Mouse (Mus musculus) cerebral cortex, adult 2 months (tissue): ENCODE results near the gene Hsd11b2.

Experiments
- WGBS: fragments of 180-500 bp; shearing (Covaris S2); methylation state at CpG from one replicate; pipeline ENCODE4 v1.1.7; 2018; 5-methylcytosine and 5-hydroxymethylcytosine counted together

Hsd11b2 gene

DNA sequence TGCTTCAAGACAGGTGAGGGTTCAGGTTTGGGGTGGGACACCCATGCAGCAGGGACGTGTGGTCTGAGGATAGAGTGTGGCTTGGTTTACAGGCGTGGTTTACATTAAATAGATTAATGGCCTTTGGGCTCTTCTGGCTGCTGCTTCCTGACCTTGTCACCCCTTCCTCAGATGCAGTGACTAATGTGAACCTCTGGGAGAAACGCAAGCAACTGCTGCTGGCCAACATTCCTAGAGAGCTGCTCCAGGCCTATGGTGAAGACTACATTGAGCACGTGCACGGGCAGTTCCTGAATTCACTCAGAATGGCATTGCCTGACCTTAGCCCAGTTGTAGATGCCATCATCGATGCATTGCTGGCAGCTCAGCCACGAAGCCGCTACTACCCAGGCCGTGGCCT is 4.3 kb downstream of the Hsd11b2 start:
- WGBS: 91% methylated on average over 9 of the region's 9 CpGs

GRCm38 (mm10) chr8:105527110-105527509 is 8.6 kb downstream of the Hsd11b2 start:
- WGBS: 89% methylated on average over 2 of the region's 2 CpGs

DNA sequence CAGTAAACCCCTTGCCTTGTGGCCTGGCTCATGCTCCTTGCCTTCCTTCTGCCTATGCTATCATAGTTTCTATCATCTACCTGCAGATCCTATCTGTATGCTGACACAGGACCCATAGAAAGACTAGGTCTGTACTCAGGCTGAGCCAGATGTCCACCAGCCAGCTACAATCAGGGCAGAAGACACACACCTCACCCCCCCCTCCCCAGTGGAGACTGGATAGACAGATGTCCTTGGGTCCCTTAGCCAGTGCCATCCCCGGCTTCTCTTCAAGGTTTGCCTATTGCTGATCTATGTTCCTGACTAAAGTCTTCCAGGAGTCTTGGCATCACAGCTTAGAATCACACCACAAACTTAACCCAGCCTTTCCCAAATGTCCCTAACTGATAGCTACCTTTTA is 9.7 kb downstream of the Hsd11b2 start:
- 93% methylated on average over 1 of the region's 1 CpGs for WGBS

DNA sequence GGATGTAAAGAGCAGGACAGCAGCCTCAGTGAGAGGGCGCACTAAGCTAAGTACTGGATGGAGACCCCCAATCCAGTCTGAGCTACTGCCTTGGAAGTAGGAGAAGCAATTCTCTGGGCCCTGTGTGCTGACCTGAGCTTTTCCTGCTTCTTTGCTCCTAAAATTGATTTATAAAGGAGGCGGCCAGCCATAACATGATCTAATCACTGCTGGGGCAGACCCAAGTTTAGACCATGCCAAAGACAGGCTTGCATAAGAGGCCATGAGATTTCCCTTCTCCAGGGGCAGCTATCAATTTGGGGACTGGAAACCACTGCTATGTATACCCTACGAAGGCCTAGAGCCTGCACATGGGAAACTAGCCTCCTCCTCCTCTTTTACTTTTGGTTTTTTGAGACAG is 10.7 kb downstream of the Hsd11b2 start:
- WGBS: 93% methylated on average over 3 of the region's 3 CpGs

DNA sequence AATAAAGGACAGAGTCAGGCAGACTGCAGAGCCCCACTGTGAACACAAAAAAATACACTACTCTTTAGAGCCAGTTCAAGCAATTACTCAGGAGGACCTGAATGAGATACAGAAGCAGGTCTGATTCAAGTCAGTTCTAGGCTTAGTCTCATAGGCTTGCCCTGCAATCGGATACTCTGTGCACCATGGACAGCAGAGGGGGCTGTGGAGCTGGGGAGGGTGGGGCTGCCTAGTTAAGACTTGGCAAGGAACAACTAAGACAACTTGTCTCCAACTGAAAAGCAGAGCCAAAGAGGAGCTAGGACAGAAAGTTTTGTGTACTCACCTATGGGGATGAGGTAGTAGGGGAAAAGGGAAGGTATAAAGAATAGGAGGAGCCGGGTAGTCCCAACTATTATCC is 13.2 kb downstream of the Hsd11b2 start:
- WGBS: 54% methylated on average over 2 of the region's 2 CpGs

DNA sequence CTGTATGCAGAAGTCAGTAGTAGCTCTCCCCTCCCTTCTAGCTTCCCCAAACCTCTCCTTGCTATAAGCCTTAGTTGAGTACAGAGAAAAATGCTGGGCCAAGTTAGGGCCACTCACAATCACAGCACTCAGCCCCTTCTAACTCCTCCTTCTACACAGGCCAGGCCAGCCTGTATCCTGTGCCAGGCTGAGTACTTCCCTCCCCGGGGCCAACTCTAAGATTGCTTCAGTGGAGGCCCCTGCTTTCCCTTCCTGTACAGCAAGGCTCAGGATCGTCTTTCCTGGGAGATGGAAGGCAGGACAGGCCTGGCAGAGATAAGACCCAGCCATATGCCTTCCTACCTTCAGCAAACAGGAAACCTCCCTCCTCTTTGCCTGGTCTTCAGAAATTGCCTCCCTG is 14.9 kb downstream of the Hsd11b2 start:
- 39% methylated on average over 2 of the region's 2 CpGs for WGBS

DNA sequence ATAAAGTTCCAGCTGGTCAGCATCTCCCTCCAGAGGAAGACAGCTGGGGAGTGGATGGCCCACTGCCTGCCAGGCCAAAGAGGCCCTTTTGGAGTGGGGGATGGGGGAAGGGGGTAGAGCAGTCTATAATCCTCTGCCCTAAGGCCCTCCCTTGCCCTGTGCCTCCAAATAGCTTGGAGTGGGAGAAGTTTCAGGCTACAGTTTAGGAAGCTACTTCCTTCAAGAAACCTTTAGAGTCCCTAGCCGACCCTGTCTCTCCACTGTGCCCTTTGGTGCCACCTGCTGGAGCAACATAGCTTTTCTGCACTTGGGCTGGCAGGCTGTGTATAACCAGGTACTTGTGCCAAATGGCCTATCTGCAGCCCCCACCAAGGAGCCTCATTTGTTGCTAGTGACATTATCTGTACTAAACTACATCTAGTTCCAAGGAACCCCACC is 15.4 kb downstream of the Hsd11b2 start:
- 0% methylated on average over 1 of the region's 1 CpGs for WGBS

- 45% methylated on average over 3 of the region's 3 CpGs for WGBS
Measured at GRCm38 (mm10) chr8:105536546-105536945, 18.0 kb downstream of the Hsd11b2 start.

DNA sequence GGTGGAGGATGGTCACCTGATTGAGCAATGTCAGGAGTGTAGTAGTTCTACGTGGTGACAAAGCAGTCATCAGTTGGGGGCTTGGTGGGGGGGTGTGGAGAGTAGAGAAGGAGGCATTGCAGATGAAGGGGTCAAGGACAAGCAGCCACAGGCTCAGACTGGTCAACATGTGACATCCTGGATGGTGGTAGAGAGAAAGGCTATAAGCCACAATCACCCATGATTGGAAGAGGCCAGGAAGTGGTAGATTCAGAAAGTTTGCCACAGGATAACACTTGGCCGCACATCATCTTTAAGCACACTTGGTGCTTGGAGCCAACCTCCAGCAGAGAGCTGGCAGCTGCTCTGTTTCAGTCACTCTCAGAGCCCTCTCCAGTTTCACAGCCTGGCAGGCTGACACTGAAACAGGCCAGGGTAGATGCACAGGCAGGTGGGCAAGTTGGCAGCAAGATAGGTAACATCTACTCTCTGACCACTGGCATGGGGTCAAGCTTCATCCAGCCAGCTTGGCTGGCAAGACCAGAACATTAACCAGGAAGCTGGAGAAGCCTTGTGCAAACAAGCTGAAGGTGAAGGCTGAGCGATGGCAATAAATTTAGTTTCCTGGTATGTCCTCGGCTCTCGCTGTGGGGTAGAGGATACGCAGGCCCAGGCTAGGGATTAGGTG is 18.6 kb downstream of the Hsd11b2 start:
- 59% methylated on average over 6 of the region's 6 CpGs for WGBS

- 83% methylated on average over 4 of the region's 4 CpGs for WGBS
Measured at GRCm38 (mm10) chr8:105538940-105539339, 20.4 kb downstream of the Hsd11b2 start.

GRCm38 (mm10) chr8:105542032-105542656 is 23.6 kb downstream of the Hsd11b2 start:
- 90% methylated on average over 3 of the region's 3 CpGs for WGBS

DNA sequence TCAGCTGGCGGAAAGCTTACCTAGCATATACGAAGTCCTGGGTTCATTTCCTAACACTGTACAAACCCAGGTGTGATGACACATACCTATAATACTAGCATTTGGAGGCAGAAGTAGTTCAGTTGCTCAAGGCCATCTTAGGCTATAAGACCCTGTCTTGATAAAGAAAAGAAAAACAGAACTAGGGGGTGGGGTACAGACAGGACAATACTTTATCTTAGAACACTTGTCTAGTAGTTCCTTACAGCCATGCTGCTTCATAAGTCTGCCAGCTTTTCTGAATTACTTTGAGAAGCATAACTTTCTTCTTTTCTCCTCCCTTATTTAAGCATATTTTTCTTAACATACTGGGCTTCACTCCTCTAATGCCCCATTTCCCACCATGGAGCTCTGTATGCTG is 24.3 kb downstream of the Hsd11b2 start:
- 93% methylated on average over 2 of the region's 2 CpGs for WGBS

DNA sequence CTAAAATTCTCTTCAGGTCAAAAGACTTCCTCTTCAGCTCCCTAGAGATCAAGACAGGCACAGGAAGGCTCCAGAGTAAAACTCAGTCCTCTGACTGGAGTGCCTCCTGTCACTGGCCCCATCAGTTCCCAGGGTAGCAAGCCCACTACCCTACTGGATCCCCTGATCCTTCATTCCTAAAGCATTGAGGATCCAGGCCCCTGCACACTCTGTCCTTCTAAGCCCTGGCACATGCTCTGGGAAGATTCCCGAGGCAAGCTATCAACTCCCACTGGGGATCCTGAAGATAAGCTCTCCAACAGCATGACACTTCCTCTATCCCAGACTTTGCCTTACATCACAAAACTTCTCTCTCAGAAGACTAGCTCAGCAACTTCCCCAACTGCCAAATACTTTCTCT is 25.1 kb downstream of the Hsd11b2 start:
- 17% methylated on average over 1 of the region's 1 CpGs for WGBS

GRCm38 (mm10) chr8:105544544-105545205 is 26.1 kb downstream of the Hsd11b2 start:
- 34% methylated on average over 7 of the region's 7 CpGs for WGBS

- 35% methylated on average over 3 of the region's 3 CpGs for WGBS
Measured at GRCm38 (mm10) chr8:105545249-105545648, 26.7 kb downstream of the Hsd11b2 start.

DNA sequence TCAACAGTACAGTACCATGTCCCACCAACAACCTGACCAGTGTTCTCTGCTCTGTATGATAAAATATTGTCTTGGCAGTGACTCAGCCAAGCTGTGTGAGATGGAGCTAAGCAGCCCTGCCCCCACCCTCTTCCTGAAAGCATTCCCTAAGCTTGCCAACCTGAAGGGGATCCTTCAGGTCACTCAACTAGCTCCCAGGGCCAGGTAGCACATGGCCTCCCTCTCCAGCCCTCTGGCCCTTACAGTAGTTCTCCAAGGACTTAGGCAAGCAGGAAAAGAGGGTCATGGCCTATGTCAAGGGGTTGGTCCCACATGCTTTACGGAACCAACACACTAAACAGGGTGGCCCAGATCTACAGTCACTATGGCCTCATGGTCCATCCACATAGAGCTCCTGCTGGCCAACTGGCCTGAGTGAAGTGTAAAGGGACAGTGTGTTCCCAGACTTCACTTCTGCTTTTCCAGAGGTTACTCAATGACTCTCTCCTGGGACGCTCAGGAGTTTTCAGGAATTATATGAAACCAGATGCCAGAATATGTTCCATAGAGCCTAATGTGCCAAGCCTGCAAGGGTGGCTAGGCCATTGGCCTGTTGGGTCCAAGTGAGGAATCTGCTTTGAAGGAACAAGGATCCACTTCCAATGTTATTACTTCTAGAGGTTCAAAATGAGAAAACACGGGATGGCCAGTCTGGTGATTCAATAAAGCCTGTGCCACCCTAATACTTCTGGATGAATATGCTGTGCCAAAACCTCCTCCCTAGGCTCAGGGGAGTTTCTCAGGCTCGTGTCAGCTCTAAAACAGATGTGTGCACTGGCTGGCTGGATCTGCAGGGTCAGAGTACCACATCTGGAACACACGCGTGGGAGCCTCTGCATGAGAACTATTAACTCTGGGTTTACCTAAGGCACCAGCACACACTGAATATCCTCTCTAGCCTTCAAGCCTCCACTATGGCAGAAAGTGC is 28.1 kb downstream of the Hsd11b2 start:
- 78% methylated on average over 6 of the region's 6 CpGs for WGBS

DNA sequence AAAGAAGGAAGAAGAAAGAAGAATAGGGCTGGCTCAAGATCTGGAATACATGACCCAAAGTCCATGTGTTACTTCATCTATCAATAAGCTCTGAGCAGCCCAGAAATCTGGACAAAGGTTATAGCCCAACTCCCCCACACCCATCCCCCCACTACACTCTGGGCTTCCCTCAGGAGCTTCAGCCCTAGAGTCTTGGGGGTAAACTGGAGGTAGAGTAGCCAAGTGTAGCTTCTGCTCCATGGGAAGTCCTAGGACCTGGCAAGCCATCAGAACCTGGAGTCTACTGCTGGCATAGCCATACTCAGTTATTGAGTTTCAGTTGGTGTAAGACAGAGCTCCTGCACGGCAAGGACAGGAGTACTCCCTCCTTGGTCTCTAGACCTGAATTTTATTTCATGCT is 31.0 kb downstream of the Hsd11b2 start:
- 91% methylated on average over 1 of the region's 1 CpGs for WGBS

DNA sequence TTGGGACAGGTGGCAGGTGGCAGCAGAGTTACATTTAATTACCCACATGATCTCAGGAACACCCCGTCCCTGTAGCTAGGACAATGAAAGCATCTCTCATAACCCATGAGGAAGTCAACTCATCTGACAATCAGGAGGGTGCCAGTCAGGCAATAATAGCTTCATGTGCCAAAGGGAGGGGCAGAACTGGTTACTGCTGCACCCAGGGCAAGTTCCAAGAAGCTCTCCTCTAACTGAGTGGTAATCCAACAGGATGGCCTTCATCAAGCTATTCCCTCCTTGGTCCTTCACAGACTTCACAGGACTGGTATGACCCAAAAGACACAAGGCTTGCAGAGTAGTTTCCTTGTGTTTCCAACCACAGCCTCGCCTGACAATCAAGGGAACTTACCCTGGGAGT is 31.5 kb downstream of the Hsd11b2 start:
- 74% methylated on average over 2 of the region's 2 CpGs for whole genome bisulfite sequencing

DNA sequence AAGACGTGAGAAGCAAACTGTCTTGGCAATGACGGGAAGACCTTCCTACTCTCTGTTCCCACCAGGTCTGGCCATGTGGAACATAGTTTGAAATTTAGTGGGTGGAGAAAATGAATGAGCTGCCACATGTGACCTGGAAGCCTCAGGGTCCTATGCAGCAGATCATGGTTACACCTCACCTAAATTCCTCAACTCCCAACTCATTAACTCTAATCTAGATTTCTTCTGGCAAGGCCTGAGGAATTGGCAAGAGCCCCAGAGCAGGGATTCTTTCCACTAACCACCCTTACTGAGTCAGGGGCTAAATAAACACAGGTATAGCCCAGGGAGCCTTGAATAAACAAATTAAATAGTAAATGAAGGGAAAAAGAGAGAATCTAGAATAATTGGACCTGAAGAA is 33.5 kb downstream of the Hsd11b2 start:
- 59% methylated on average over 2 of the region's 2 CpGs for WGBS

DNA sequence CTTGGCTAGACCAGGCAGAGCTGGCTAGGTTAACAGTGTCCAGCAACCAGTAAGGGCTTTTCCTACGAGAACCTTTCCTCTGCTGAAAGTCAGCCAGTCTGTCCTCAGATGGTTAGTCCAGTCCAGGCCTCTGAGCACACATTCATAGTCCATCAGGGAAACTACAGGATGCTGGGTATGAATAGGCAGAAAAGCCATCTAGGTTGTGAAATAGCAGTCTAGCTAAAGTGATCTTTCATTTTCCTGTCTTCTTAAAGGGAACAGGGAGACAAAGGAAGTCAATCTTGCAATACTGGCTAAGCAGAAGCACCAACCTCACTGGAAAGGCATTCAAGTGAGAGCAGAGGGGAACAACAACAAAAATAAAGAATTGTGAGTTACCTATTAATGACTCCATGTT is 34.3 kb downstream of the Hsd11b2 start:
- WGBS: 65% methylated on average over 1 of the region's 1 CpGs

DNA sequence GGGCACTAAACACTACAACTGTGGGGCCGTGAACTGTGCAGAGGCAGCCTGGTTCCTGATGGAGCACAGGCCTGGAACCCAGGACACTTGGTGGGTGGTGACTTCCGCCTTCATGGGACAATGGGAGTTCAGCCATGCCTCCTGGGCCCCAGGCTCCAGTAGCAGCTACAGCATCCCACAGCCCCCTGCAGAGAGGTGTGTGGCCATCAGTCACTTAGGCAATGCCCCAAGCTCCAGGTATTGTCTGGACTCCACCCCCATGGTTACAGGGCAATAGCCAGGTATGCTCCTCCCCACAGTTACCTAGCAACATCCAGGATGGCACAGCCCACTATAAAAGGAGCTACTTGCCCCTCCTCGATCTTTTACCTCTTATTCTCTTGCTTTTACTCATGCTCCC is 36.7 kb downstream of the Hsd11b2 start:
- 80% methylated on average over 3 of the region's 3 CpGs for WGBS

GRCm38 (mm10) chr8:105562863-105563262 is 44.3 kb downstream of the Hsd11b2 start:
- 64% methylated on average over 3 of the region's 3 CpGs for WGBS
